Mouse (Mus musculus): ENCODE measurements around the gene Dlx2.

Gene Dlx2

DNA sequence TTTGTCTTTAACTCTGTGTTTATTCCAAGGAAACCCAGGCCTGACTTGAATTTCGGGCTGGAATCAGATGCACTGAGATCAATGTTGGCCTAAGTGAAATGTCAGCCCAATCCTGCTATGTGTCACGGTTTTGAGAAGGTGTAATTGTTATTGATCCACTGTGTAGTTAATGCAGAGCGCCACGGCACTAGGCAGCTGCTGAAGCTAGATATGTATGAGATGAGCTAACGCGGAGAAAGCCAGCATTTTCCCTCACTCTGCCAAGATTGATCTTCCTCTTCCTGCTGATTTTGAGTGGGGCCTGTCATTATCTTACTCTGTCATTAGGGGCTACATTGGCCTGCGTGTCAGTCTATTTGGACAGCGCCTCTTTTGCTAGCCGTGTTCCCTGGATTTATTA is 34.2 kb downstream of the Dlx2 start:
- in situ Hi-C loops (cut with MboI, MseI), result no loop called here

DNA sequence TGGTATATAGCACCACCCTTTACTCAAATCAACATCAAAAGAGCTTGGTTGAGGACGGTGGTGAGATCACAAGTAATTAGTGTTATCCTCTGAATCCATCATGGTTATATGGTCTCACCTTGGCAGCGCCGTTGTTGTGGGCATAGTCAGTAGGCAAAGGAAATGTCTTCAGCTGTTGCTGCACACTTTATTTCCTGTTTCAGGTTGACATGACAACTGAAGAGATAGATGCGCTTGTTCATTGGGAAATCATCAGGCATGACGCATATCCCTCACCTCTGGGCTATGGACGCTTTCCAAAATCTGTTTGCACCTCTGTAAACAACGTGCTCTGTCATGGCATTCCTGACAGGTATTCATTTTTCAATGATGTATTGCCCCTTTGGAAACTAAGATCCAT is 35.3 kb downstream of the Dlx2 start:
- in situ Hi-C loops (cut with MboI, MseI), result no loop called here

DNA sequence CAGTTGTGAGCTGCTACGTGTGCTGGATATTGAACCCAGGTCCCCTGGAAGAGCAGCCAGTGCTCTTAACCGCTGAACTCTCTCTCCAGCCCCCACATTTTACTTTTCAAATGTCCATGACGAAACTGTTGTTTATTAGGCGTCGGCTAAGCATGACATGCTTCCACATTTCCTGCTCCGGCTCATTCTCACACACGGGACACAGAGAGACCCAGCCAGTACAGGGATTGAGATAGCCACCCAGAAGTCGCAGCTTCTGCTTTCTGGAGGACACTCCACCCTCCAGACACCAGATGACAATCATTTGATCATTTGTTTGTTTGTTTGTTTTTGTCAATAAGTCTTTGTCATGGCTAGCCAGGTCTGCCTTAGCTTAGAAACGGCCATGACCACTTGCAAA is 41.7 kb downstream of the Dlx2 start:
- in situ Hi-C loops (cut with MboI, MseI), result loop anchor here (10.0 kb wide), 1 partner anchor 1280 kb away; no protein-coding TSS in a partner anchor

DNA sequence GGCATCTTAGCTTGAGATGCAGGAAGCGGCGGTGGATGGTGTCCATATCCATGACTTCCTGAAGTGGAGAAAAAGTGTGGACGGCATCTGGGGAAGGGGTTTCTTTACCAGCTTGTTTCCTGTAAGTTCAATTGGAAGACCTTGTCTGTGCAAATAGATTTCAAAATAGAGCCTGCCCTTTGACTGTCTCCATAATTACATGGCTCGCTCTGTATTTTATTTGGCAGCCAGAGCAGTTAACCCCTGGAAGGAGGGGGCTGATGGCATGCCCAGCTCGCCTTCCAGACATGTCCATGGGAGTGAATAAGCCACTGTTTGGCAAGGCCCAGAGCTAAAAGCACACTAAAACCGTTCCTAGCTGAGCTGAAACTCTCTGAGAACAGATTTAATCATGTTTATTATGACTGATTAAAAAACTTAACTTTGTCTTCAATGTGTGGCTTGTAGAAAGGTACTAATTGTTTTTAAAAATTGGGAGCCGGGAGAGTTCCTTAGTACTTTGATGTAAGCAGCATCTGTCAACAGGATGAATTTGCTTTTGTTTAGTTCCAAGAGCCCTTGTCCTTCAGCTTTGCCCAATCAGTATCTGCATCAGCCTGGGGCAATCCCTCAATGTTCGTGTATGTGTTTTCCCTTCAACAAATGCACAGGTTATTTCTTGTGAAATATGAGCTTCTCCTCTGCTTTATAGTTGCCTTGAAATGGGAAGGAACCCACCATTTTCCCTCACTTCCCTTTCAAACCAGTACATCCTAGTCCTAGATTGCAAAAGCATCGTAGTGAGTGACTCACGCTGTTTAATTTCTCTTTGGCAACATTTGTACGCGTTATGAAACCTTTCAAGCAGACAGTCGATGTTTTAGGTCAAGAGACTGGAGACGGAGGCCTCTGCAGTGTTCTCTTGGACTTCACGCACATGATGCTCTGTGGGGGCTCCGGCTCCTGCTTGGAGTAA is 47.0 kb downstream of the Dlx2 start:
- in situ Hi-C loops (cut with MboI, MseI), result loop anchor here (10.0 kb wide), 1 partner anchor 1275 kb away; no protein-coding TSS in a partner anchor

DNA sequence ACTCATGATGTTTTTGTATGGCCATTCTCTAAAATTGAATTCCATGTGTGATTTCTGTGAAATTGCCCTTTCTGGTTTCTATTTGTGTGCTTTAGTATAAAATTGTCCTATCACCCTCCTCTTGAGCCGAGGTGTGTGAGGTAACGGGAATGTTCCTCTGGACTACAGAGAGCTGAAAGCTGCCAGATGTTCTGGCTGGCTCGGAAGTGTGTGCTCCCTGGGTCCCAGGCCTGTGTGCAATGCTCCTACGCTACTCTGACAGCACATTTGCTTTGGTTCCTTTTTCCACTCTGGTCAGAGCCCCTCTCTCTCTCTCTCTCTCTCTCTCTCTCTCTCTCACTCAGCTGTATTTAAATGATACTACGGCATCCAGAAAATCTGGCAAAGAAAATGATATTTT is 49.4 kb downstream of the Dlx2 start:
- in situ Hi-C loops (cut with MboI, MseI), result no loop called here

DNA sequence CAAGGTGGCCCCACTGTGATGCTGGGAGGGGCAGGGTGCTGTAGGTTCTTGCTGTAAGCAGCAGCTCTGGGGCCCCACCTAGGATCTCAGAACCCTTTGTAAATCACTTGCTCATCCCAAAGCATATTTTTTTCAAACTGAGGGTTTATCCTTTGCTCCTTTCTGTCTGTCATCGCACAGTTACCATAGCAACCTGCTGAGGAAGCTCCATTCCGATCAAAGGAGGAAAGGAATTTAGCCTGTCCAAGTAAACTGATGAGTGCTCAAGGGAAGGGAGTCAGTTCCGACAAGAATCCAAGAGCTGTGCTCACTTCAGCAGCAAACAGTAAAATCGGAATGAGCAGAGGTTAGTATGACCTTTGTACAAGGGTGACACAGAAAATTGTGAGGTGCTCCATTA is 51.6 kb downstream of the Dlx2 start:
- in situ Hi-C loops (cut with MboI, MseI), result no loop called here

DNA sequence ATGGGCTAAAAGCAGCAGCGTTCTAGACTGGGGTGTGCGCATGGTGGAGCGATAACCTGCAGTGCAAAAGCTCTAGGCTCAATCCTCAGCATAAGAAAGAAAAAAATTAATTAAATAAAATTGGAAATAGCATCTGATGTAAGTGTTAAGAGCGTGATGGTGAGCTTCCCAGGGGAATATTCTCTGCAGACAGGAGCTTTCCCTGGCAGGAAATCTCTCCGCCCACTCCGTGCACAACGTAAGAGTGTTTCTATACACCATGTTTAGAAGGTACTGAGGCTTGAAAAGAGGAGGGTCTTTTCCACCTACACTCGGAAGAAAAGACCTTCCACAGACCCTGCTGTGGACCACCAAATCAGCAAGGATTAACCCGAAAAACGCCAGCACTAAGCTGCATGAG is 52.1 kb downstream of the Dlx2 start:
- in situ Hi-C loops (cut with MboI, MseI), result no loop called here
